Mouse (Mus musculus) E14TG2a.4 (cell line): ENCODE measurements around the gene Lyz1.

Experiments used
- CTCF ChIP-seq: conservative IDR thresholded peaks from 2 replicates; pipeline ENCODE4 v1.5.1; 2014; ENCODE audit warnings: low read length
- NANOG ChIP-seq: IDR thresholded peaks from 2 replicates; pipeline ENCODE4 v1.6.1; 2014; ENCODE audit warnings: borderline replicate concordance, low read length, mixed read lengths
- POU5F1 ChIP-seq: IDR thresholded peaks from 2 replicates; pipeline ENCODE4 v1.6.1; 2014; ENCODE audit warnings: low read length, borderline replicate concordance

- no peak for TF ChIP-seq CTCF
- no peak for TF ChIP-seq POU5F1
- no peak for TF ChIP-seq NANOG
Observed at GRCm38 (mm10) chr10:117316391-117316790, 23.7 kb upstream of the Lyz1 start.
